In genomic region chr6:72260981-72261682, GRCm38 (mm10) we compare ENCODE assay signal across 8 mouse cellular contexts. TPM values are rescaled to one million over a fixed set of nuclear protein-coding genes. Genes with fewer than 3 reads are reported as not detected.
A peak's percentile ranks its signal among the peaks of the same experiment; 100 is the strongest.
DNase-seq lines count a peak whose midpoint lies in the region; ATAC-seq and TF ChIP-seq lines count a peak whose summit lies in the region.

No protein-coding gene starts in this region.

- H3K9ac ChIP-seq in forebrain, embryonic 11.5 days (ENCODE audit: low read length): no peak overlapping the region
- H3K9ac ChIP-seq in heart, postnatal 0 days (replicated peaks; ENCODE audit: low read depth, low read length): no peak overlapping the region
- H3K9ac ChIP-seq in liver, embryonic 15.5 days: no peak overlapping the region
- H3K9ac ChIP-seq in neural tube, embryonic 13.5 days: no peak overlapping the region

- no peak overlapping the region for H3K4me3 ChIP-seq in forebrain, embryonic 11.5 days (ENCODE audit: low read depth, low read length)
- no peak overlapping the region for H3K4me3 ChIP-seq in heart, postnatal 0 days (ENCODE audit: low read depth, low read length)
- H3K4me3 ChIP-seq in liver, embryonic 15.5 days (replicated peaks): no peak overlapping the region
- H3K4me3 ChIP-seq in neural tube, embryonic 13.5 days: no peak overlapping the region

- WGBS in forebrain, embryonic 11.5 days: 31% methylated on average over 19 of the region's 19 CpGs
- 19% methylated on average over 19 of the region's 19 CpGs for WGBS in heart, postnatal 0 days
- 31% methylated on average over 19 of the region's 19 CpGs for WGBS in liver, embryonic 15.5 days (ENCODE audit: insufficient replicate concordance)
- WGBS in neural tube, embryonic 13.5 days: 33% methylated on average over 19 of the region's 19 CpGs

- DNase-seq in CD8-positive naive resting alpha-beta T cell, adult 2 months (ENCODE audit: low read depth in 2 of 2, low spot score in 2 of 2): peak; percentile 44 to 60
- DNase-seq in c-Kit-positive CD71-negative TER-119-negative erythroid progenitor cells, embryonic 14.5 days (ENCODE audit: low read depth): peak; percentile 74
- DNase-seq in forebrain, embryonic 11.5 days (ENCODE audit: low spot score): peak; percentile 96
- DNase-seq in heart, postnatal 0 days (ENCODE audit: low spot score): peak; percentile 94
- DNase-seq in kidney, postnatal 36 days: peak; percentile 90 to 99
- peak; percentile 43 for DNase-seq in telencephalon, adult 2 months (ENCODE audit: low read depth, low spot score)

- peak; percentile 88 for ATAC-seq in forebrain, embryonic 11.5 days (replicated peaks; ENCODE audit: low FRiP score)
- peak; percentile 88 for ATAC-seq in heart, postnatal 0 days (ENCODE audit: insufficient read depth, low read depth)
- ATAC-seq in liver, embryonic 15.5 days (ENCODE audit: insufficient read depth): peak; percentile 52; the same call in 1 of the 2 replicates
- peak; percentile 92 for ATAC-seq in neural tube, embryonic 13.5 days (ENCODE audit: low read depth)

- H3K27me3 ChIP-seq in forebrain, embryonic 11.5 days (ENCODE audit: control insufficient read depth, insufficient read depth, low read length): no peaks in the 10 kb centered on the region; the same call in 1 of the 2 replicates
- no peaks in the 10 kb centered on the region for H3K27me3 ChIP-seq in heart, postnatal 0 days (ENCODE audit: control insufficient read depth, insufficient read depth, low read length)
- peaks cover 52% of the 10 kb centered on the region for H3K27me3 ChIP-seq in liver, embryonic 15.5 days
- peaks cover 12% of the 10 kb centered on the region for H3K27me3 ChIP-seq in neural tube, embryonic 13.5 days

- peak; percentile 98 for TF ChIP-seq CTCF in heart, postnatal 0 days (IDR thresholded peaks at IDR 0.05; ENCODE audit: low read depth)

- no peak overlapping the region for H3K4me2 ChIP-seq in forebrain, embryonic 11.5 days (ENCODE audit: low read depth, low read length, severe bottlenecking)
- no peak overlapping the region for H3K4me2 ChIP-seq in heart, postnatal 0 days (ENCODE audit: low read depth, low read length)
- H3K4me2 ChIP-seq in liver, embryonic 15.5 days: no peak overlapping the region
- 0 out of 2 replicates have a peak overlapping the region, but pooled peaks have one; percentile 11 for H3K4me2 ChIP-seq in neural tube, embryonic 13.5 days

- no peaks in the 10 kb centered on the region; the same call in 1 of the 2 replicates for H3K4me1 ChIP-seq in forebrain, embryonic 11.5 days (replicated peaks; ENCODE audit: control insufficient read depth, insufficient read depth, low read length)
- no peaks in the 10 kb centered on the region for H3K4me1 ChIP-seq in heart, postnatal 0 days (ENCODE audit: control insufficient read depth, insufficient read depth)
- H3K4me1 ChIP-seq in liver, embryonic 15.5 days (replicated peaks): peaks cover 30% of the 10 kb centered on the region
- peaks cover 3% of the 10 kb centered on the region; the same call in 1 of the 2 replicates for H3K4me1 ChIP-seq in neural tube, embryonic 13.5 days (replicated peaks)

- H3K9me3 ChIP-seq in forebrain, embryonic 11.5 days (ENCODE audit: control insufficient read depth, low read length): no peaks in the 10 kb centered on the region
- H3K9me3 ChIP-seq in heart, postnatal 0 days (replicated peaks; ENCODE audit: control insufficient read depth, low read length): no peaks in the 10 kb centered on the region
- no peaks in the 10 kb centered on the region for H3K9me3 ChIP-seq in liver, embryonic 15.5 days (replicated peaks)
- H3K9me3 ChIP-seq in neural tube, embryonic 13.5 days: no peaks in the 10 kb centered on the region

- 0 out of 2 replicates have a peak, but pooled peaks have one; percentile 62 for TF ChIP-seq EP300 in heart, postnatal 0 days (IDR thresholded peaks at IDR 0.05; ENCODE audit: low read depth)

- H3K36me3 ChIP-seq in forebrain, embryonic 11.5 days (ENCODE audit: control insufficient read depth, insufficient read depth, low read length): no peaks in the 10 kb centered on the region
- no peaks in the 10 kb centered on the region for H3K36me3 ChIP-seq in heart, postnatal 0 days (replicated peaks; ENCODE audit: control insufficient read depth, insufficient read depth, low read length)
- no peaks in the 10 kb centered on the region for H3K36me3 ChIP-seq in liver, embryonic 15.5 days (replicated peaks)
- no peaks in the 10 kb centered on the region for H3K36me3 ChIP-seq in neural tube, embryonic 13.5 days

- H3K27ac ChIP-seq in forebrain, embryonic 11.5 days (ENCODE audit: low read depth, low read length): no peak overlapping the region
- H3K27ac ChIP-seq in heart, postnatal 0 days (ENCODE audit: low read depth): 0 out of 2 replicates have a peak overlapping the region, but pooled peaks have one; percentile 0
- H3K27ac ChIP-seq in liver, embryonic 15.5 days (replicated peaks): no peak overlapping the region
- H3K27ac ChIP-seq in neural tube, embryonic 13.5 days (replicated peaks): no peak overlapping the region

RNA-seq across cellular contexts. Expression of gene Atoh8, which starts 25.8 kb away (rescaled TPM):
- polyA plus RNA-seq in forebrain, embryonic 11.5 days (2014; fragmentation: Nextera tagmentation; extraction: Ambion mirVana): 10.8 and 11.8 TPM in 2 replicates
- 4.5 and 14.7 TPM in 2 replicates for total RNA-seq in heart, postnatal 0 days (2014; rRNA removed; ENCODE audit: low replicate concordance)
- polyA plus RNA-seq in heart, postnatal 0 days (2015; fragmentation: Nextera tagmentation; extraction: Ambion mirVana): 7.1 and 8.6 TPM in 2 replicates
- polyA plus RNA-seq in liver, embryonic 15.5 days (2015; fragmentation: Nextera tagmentation; extraction: Ambion mirVana): 0.88 and 0.96 TPM in 2 replicates
- polyA plus RNA-seq in neural tube, embryonic 13.5 days (2015; fragmentation: Nextera tagmentation; extraction: Ambion mirVana): 3.9 and 4.7 TPM in 2 replicates

RNA-seq across cellular contexts. Expression of gene Sftpb, which starts 43.3 kb away (rescaled TPM):
- polyA plus RNA-seq in forebrain, embryonic 11.5 days (2014; fragmentation: Nextera tagmentation; extraction: Ambion mirVana): not detected in 2 replicates
- 0.84 and 1.7 TPM in 2 replicates for total RNA-seq in heart, postnatal 0 days (2014; rRNA removed; ENCODE audit: low replicate concordance)
- 0.33 and 0.55 TPM in 2 replicates for polyA plus RNA-seq in heart, postnatal 0 days (2015; fragmentation: Nextera tagmentation; extraction: Ambion mirVana)
- not detected in 2 replicates for polyA plus RNA-seq in liver, embryonic 15.5 days (2015; fragmentation: Nextera tagmentation; extraction: Ambion mirVana)
- 0.22 and 0.76 TPM in 2 replicates for polyA plus RNA-seq in neural tube, embryonic 13.5 days (2015; fragmentation: Nextera tagmentation; extraction: Ambion mirVana)

Comparison
In these comparisons a context has a peak if more than half of its experiments do, and no peak if none do; other contexts are left out.
1. DNase-seq: peak in every context shown above with its lines; median percentile 96 in forebrain, embryonic 11.5 days; 94 in kidney, postnatal 36 days; 94 in heart, postnatal 0 days; 74 in c-Kit-positive CD71-negative TER-119-negative erythroid progenitor cells, embryonic 14.5 days; 52 in CD8-positive naive resting alpha-beta T cell, adult 2 months; 43 in telencephalon, adult 2 months.